In genomic region chr15:78206312-78206711, GRCm38 (mm10) we compare ENCODE assay signal across 20 mouse cellular contexts. TPM values are rescaled to one million over a fixed set of nuclear protein-coding genes. Genes with fewer than 3 reads are reported as not detected.
DNase-seq lines count a peak whose midpoint lies in the region.
"Had no signal": no experiment of that assay in that cellular context is flagged by ENCODE, and none has a peak within 500 bp of the region (broad histone marks: within the 10 kb centered on the region; RNA-seq: fewer than 3 reads in every experiment).

Pvalb (minus strand) TSS chr15:78206400.

- peaks cover 53% of the 10 kb centered on the region for H3K27me3 ChIP-seq in midbrain, embryonic 10.5 days (ENCODE audit: low read depth, poor library complexity, severe bottlenecking)

- no peak for DNase-seq in adrenal gland, postnatal 10 days
- DNase-seq in adrenal gland, postnatal 36 days, result no peak
- DNase-seq in layer of hippocampus, postnatal 14 days (ENCODE audit: low spot score in 2 of 2), result no peak
- no peak for DNase-seq in layer of hippocampus, postnatal 10 days (ENCODE audit: low spot score in 2 of 2)
- peak in 1 of 2 experiments; percentile 67 for DNase-seq in gastrocnemius, adult 8-10 months (ENCODE audit: low spot score in 2 of 2)
- no peak for DNase-seq in left cerebral cortex, postnatal 36 days (ENCODE audit: low spot score in 2 of 2)
- DNase-seq in urinary bladder, postnatal 25 days (ENCODE audit: low spot score), result no peak
- DNase-seq in midbrain, embryonic 10.5 days (ENCODE audit: low spot score), result no peak
- DNase-seq: adrenal gland, postnatal 14 days; cerebellum, postnatal 14 days; forebrain, postnatal 0 days; heart, adult 2 months; kidney, adult 11 months; kidney, postnatal 36 days; liver; lung, adult 2 months; right cerebral cortex, postnatal 14 days had no signal

- H3K9me3 ChIP-seq in midbrain, embryonic 10.5 days (replicated peaks), result peaks cover 11% of the 10 kb centered on the region; the same call in 1 of the 2 replicates

- no peak within 1 kb of the TSS for H3K27ac ChIP-seq in midbrain, embryonic 10.5 days (replicated peaks)
- H3K27ac ChIP-seq: heart, adult 2 months; macrophage had no signal

- WGBS in midbrain, embryonic 10.5 days, result 90% methylated on average over 7 of the region's 7 CpGs

- intact Hi-C loops in left cerebral cortex, postnatal 36 days (cut with DNase I), result no loop called here

- no peaks in the 10 kb centered on the region for H3K36me3 ChIP-seq in midbrain, embryonic 10.5 days

- no peak within 1 kb of the TSS for H3K4me3 ChIP-seq in midbrain, embryonic 10.5 days
- H3K4me3 ChIP-seq: heart, adult 2 months had no signal

- peaks cover 12% of the 10 kb centered on the region for H3K4me1 ChIP-seq in midbrain, embryonic 10.5 days

RNA-seq across cellular contexts. Expression of gene Pvalb, which starts in this region (rescaled TPM):
- total RNA-seq in adrenal gland, postnatal 10 days (2021), result 100 to 1,000 TPM; 132 to 141 TPM
- total RNA-seq in adrenal gland, postnatal 36 days (2021), result not detected
- total RNA-seq in layer of hippocampus, postnatal 14 days (2021), result 10 to 100 TPM; 34.6 to 34.9 TPM
- 1 to 10 TPM; 6.6 to 6.9 TPM for total RNA-seq in layer of hippocampus, postnatal 10 days (2021)
- total RNA-seq in gastrocnemius, adult 8-10 months (2022), result over 10,000 TPM; 12,380 to 17,080 (median 15,669) TPM
- total RNA-seq in left cerebral cortex, postnatal 36 days (2021), result 100 to 1,000 TPM in 1 of 2 experiments, 10 to 100 TPM in 1; 73.3 to 114 TPM
- polyA plus RNA-seq in midbrain, embryonic 10.5 days (2016; fragmentation: Nextera tagmentation; extraction: Ambion mirVana), result 0.12 TPM in 1 of 2 replicates, not detected in the other
- total RNA-seq: adrenal gland, postnatal 14 days had no signal
- polyA plus RNA-seq: embryonic facial prominence, embryonic 11.5 days; macrophage; neural tube, embryonic 11.5 days had no signal

Comparison
In these comparisons a context has a peak if more than half of its experiments do, and no peak if none do; other contexts are left out.
1. RNA of gene Pvalb (total RNA-seq): 12,380 to 17,080 TPM in gastrocnemius, adult 8-10 months; 132 to 141 TPM in adrenal gland, postnatal 10 days, 73.3 to 114 TPM in left cerebral cortex, postnatal 36 days, 34.6 to 34.9 TPM in layer of hippocampus, postnatal 14 days, 6.6 to 6.9 TPM in layer of hippocampus, postnatal 10 days and not detected in adrenal gland, postnatal 36 days; every median in the first group is over 10 times any median in the second.